Mouse (Mus musculus) liver, adult 2 months (tissue): Measurements from ENCODE around the gene Bcl2l12.

Experiments used
- CTCF ChIP-seq: fragments of 200-500 bp; IDR thresholded peaks from 2 replicates; pipeline ENCODE4 v1.5.1; 2011; ENCODE audit warnings: low read depth, low read length, control low read depth
- POLR2A ChIP-seq: fragments of 200-500 bp; IDR thresholded peaks from 2 replicates; pipeline ENCODE4 v1.6.1; 2011; ENCODE audit warnings: low read length, control low read depth; ENCODE audit not compliant: insufficient read depth; ENCODE audit errors: extremely low read depth

DNA sequence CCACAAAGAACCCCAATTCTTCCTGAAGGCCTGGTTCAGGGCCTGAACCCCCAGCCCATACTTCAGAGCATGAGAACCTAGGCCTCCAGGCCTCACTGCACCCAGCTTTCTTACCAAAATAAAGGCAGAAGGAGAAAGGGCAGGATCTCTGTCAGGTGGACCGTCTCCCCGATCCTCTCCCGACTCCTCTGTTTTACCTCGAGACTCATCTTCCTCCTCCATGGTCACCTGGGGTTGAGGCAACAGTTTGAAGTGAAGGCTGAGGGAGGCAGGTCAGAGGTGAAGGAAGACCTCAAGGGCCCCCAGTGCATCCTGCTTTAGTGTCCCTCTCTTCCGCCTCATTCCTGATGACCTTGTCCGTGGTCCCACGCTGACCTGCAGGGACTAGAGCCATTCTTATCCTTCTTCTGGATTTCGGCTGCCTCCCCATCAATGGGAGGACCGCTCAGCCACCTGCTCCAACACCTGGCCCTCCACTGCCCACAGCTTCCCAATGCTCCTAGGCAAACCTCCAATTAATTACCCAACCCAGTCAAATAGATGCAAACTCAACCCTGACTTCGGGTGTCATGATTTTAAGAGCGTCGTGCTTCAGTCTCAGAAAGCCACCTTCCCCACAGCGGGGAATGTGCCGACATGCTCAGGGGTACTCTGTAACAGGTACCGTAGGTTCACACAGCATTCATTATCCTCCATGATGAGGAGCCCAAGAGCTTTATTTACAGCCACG, 15.0 kb upstream of the Bcl2l12 start:
- TF ChIP-seq CTCF: no peak
- TF ChIP-seq POLR2A: no peak
